Mouse (Mus musculus) cerebellum, adult 18-20 months (tissue): Measurements from ENCODE around the gene Dop1a.
A peak's percentile ranks its signal among the peaks of the same experiment; 100 is the strongest.

Experiments used
- DNase-seq, 2 experiments: peaks; one replicate each; pipeline ENCODE4 v3.0.0; 2021

Gene Dop1a

GRCm38 (mm10) chr9:86466990-86467870 is at the start of gene Dop1a:
Gene Dop1a, plus strand, starts transcription at chr9:86467154.
- peak; percentile 91 to 97 for DNase-seq

- no peak for DNase-seq
Measured at GRCm38 (mm10) chr9:86417971-86418370, 49.0 kb upstream of the Dop1a start.

GRCm38 (mm10) chr9:86419366-86419765 is 47.6 kb upstream of the Dop1a start:
- DNase-seq, result no peak

- DNase-seq, result no peak
Measured at GRCm38 (mm10) chr9:86423331-86423730, 43.6 kb upstream of the Dop1a start.

- no peak for DNase-seq
Measured at GRCm38 (mm10) chr9:86435510-86435909, 31.4 kb upstream of the Dop1a start.

- DNase-seq, result no peak
Measured at GRCm38 (mm10) chr9:86436608-86437007, 30.3 kb upstream of the Dop1a start.

GRCm38 (mm10) chr9:86438337-86439009 is 28.5 kb upstream of the Dop1a start:
- no peak for DNase-seq

- no peak for DNase-seq
Measured at GRCm38 (mm10) chr9:86442248-86442647, 24.7 kb upstream of the Dop1a start.

- DNase-seq, result no peak
Measured at GRCm38 (mm10) chr9:86446847-86447246, 20.1 kb upstream of the Dop1a start.

- no peak for DNase-seq
Measured at GRCm38 (mm10) chr9:86447431-86447830, 19.5 kb upstream of the Dop1a start.

- DNase-seq, result peak; percentile 86 to 92
Measured at GRCm38 (mm10) chr9:86449581-86449980, 17.4 kb upstream of the Dop1a start.

- no peak for DNase-seq
Measured at GRCm38 (mm10) chr9:86451094-86451493, 15.9 kb upstream of the Dop1a start.

GRCm38 (mm10) chr9:86451617-86452016 is 15.3 kb upstream of the Dop1a start:
- peak; percentile 64 to 68 for DNase-seq

GRCm38 (mm10) chr9:86453626-86454025 is 13.3 kb upstream of the Dop1a start:
- no peak for DNase-seq

GRCm38 (mm10) chr9:86464151-86465105 is 2.5 kb upstream of the Dop1a start, which contains the start of gene Ube2cbp:
Gene Ube2cbp, minus strand, starts transcription at chr9:86464950.
- DNase-seq, result peak; percentile 81 to 98

GRCm38 (mm10) chr9:86475956-86476355 is 9.0 kb downstream of the Dop1a start:
- DNase-seq, result no peak

- DNase-seq, result no peak
Measured at GRCm38 (mm10) chr9:86476763-86477162, 9.8 kb downstream of the Dop1a start.

GRCm38 (mm10) chr9:86478414-86479093 is 11.6 kb downstream of the Dop1a start:
- DNase-seq, result no peak

GRCm38 (mm10) chr9:86482236-86482635 is 15.3 kb downstream of the Dop1a start:
- no peak for DNase-seq

- peak in 1 of 2 experiments; percentile 16 for DNase-seq
Measured at GRCm38 (mm10) chr9:86491740-86492139, 24.8 kb downstream of the Dop1a start.

GRCm38 (mm10) chr9:86496261-86496660 is 29.3 kb downstream of the Dop1a start:
- DNase-seq, result no peak

GRCm38 (mm10) chr9:86499083-86499482 is 32.1 kb downstream of the Dop1a start:
- no peak for DNase-seq
